Mouse (Mus musculus) liver, embryonic 16.5 days (tissue): ENCODE data around the gene Polr1e. TPM values are rescaled to one million over a fixed set of nuclear protein-coding genes. Genes with fewer than 3 reads are reported as not detected.

Experiments used
- ATAC-seq: fragments of 200-750 bp; cut with Nextera tagmentation; 2 replicates; pipeline ENCODE4 v1.8.0; 2017; ENCODE audit warnings: low read depth, mild to moderate bottlenecking, moderate number of reproducible peaks, moderate library complexity
- H3K27ac ChIP-seq: fragments of 300-500 bp; sonication (generic); 2 replicates; pipeline ENCODE4 v1.5.1; 2014; ENCODE audit warnings: mild to moderate bottlenecking, low read length
- H3K27me3 ChIP-seq: fragments of 300-500 bp; sonication (generic); 2 replicates; pipeline ENCODE4 v1.6.1; 2014; ENCODE audit warnings: low read depth, low read length, mixed read lengths; ENCODE audit not compliant: control insufficient read depth, insufficient read depth
- H3K36me3 ChIP-seq: fragments of 300-500 bp; sonication (generic); 2 replicates; pipeline ENCODE4 v1.6.1; 2014; ENCODE audit warnings: mild to moderate bottlenecking; ENCODE audit not compliant: control insufficient read depth, insufficient read depth
- H3K4me1 ChIP-seq: fragments of 300-500 bp; sonication (generic); 2 replicates; pipeline ENCODE4 v1.6.1; 2014; ENCODE audit warnings: low read depth, low read length, mixed read lengths; ENCODE audit not compliant: control insufficient read depth
- H3K4me2 ChIP-seq: fragments of 300-500 bp; sonication (generic); 2 replicates; pipeline ENCODE4 v1.6.1; 2014; ENCODE audit warnings: low read depth, low read length, mixed read lengths
- H3K4me3 ChIP-seq: fragments of 300-500 bp; sonication (generic); 2 replicates; pipeline ENCODE4 v1.5.1; 2014; ENCODE audit warnings: low read depth, mild to moderate bottlenecking, low read length
- H3K9ac ChIP-seq: fragments of 300-500 bp; sonication (generic); 2 replicates; pipeline ENCODE4 v1.6.1; 2014; ENCODE audit warnings: low read depth, low read length
- H3K9me3 ChIP-seq: fragments of 300-500 bp; sonication (generic); replicated peaks from 2 replicates; pipeline ENCODE4 v1.6.1; 2016; ENCODE audit warnings: low read length; ENCODE audit not compliant: control insufficient read depth
- WGBS: fragments of 180-500 bp; shearing (Covaris S2); extraction: QIAGEN DNeasy Blood & Tissue Kit; methylation state at CpG from one replicate; pipeline ENCODE4 v1.1.7; 2014; ENCODE audit not compliant: insufficient replicate concordance; 5-methylcytosine and 5-hydroxymethylcytosine counted together
- polyA plus RNA-seq: library from polyadenylated mRNA; unstranded; fragments of >200 nt; fragmentation: Nextera tagmentation; extraction: Ambion mirVana; gene quantifications from 2 replicates; pipeline ENCODE4 v1.2.1, GENCODE M21; 2015

Polr1e gene
- polyA plus RNA-seq, 1 experiment from 2014 or later = 11.4 TPM

- no peaks in the 10 kb centered on the region for H3K36me3 ChIP-seq
- H3K27ac ChIP-seq = peak within 1 kb of the TSS; percentile 80
- peak within 1 kb of the TSS; percentile 100 for H3K4me2 ChIP-seq
- H3K9ac ChIP-seq = peak within 1 kb of the TSS; percentile 94
- peak within 1 kb of the TSS; percentile 95 for H3K4me3 ChIP-seq
- H3K4me1 ChIP-seq = peaks cover 25% of the 10 kb centered on the region
- under 1% methylated on average over 72 of the region's 77 CpGs for WGBS
- H3K9me3 ChIP-seq = no peaks in the 10 kb centered on the region
- H3K27me3 ChIP-seq = no peaks in the 10 kb centered on the region
- peak; percentile 95 for ATAC-seq
These were observed 65.9 kb downstream of the Polr1e start, which contains the start of gene Fbxo10 for GRCm38 (mm10) chr4:45084021-45084894. Fbxo10 (minus strand) TSS chr4:45084604.

- H3K9me3 ChIP-seq = no peaks in the 10 kb centered on the region
- H3K27me3 ChIP-seq = no peaks in the 10 kb centered on the region
- ATAC-seq = no peak
- peak overlapping the region; percentile 48; the same call in 1 of the 2 replicates for H3K9ac ChIP-seq
- peak overlapping the region; percentile 100 for H3K4me2 ChIP-seq
- 53% methylated on average over 8 of the region's 8 CpGs for WGBS
- H3K4me3 ChIP-seq = peak overlapping the region; percentile 95
- H3K36me3 ChIP-seq = no peaks in the 10 kb centered on the region
- H3K27ac ChIP-seq = peak overlapping the region; percentile 48; the same call in 1 of the 2 replicates
- peaks cover 25% of the 10 kb centered on the region for H3K4me1 ChIP-seq
These were observed 66.5 kb downstream of the Polr1e start for GRCm38 (mm10) chr4:45084895-45085290.

Other genes starting within 250 kb of the Polr1e start
- gene Grhpr, start 37.2 kb upstream of the Polr1e start, polyA plus RNA-seq = 165 and 179 TPM in 2 replicates
- 5.5 TPM in 2 replicates for gene Zbtb5, start 6.2 kb upstream of the Polr1e start, polyA plus RNA-seq
- 3.6 and 3.8 TPM in 2 replicates for gene Fbxo10, start 66.0 kb downstream of the Polr1e start, polyA plus RNA-seq
- gene Tomm5, start 89.5 kb downstream of the Polr1e start, polyA plus RNA-seq = 104 and 114 TPM in 2 replicates
- gene Frmpd1, start 166.3 kb downstream of the Polr1e start, polyA plus RNA-seq = 0.34 and 0.35 TPM in 2 replicates